Mouse (Mus musculus) forebrain, postnatal 0 days (tissue): ENCODE measurements around the gene Rps19. TPM values are rescaled to one million over a fixed set of nuclear protein-coding genes. Genes with fewer than 3 reads are reported as not detected.
"Not testable (repeated sequence)": the region's sequence is repeated elsewhere in the genome, so short reads cannot be mapped to it uniquely, and the experiment has no call there.

ENCODE experiments used
- ATAC-seq: fragments of 200-750 bp; cut with Nextera tagmentation; 2 replicates; pipeline ENCODE4 v1.8.0; 2017; ENCODE audit warnings: mild to moderate bottlenecking, moderate library complexity
- DNase-seq: peaks from one replicate; pipeline ENCODE4 v3.0.0-alpha.2; 2015
- H3K27ac ChIP-seq: fragments of 300-500 bp; sonication (generic); 2 replicates; pipeline ENCODE4 v1.5.1; 2014; ENCODE audit warnings: low read depth, mild to moderate bottlenecking, antibody characterized with exemption, low read length, moderate library complexity, mixed read lengths
- H3K27me3 ChIP-seq: fragments of 300-500 bp; sonication (generic); 2 replicates; pipeline ENCODE4 v1.6.1; 2014; ENCODE audit warnings: mild to moderate bottlenecking, low read length, mixed read lengths; ENCODE audit not compliant: insufficient read depth
- H3K36me3 ChIP-seq: fragments of 300-500 bp; sonication (generic); 2 replicates; pipeline ENCODE4 v1.6.1; 2014; ENCODE audit warnings: mild to moderate bottlenecking, moderate library complexity; ENCODE audit not compliant: insufficient read depth
- H3K4me1 ChIP-seq: fragments of 300-500 bp; sonication (generic); 2 replicates; pipeline ENCODE4 v1.6.1; 2014; ENCODE audit warnings: antibody characterized with exemption; ENCODE audit not compliant: insufficient read depth
- H3K4me2 ChIP-seq: fragments of 300-500 bp; sonication (generic); 2 replicates; pipeline ENCODE4 v1.6.1; 2014; ENCODE audit warnings: low read depth, mild to moderate bottlenecking, moderate library complexity
- H3K4me3 ChIP-seq: fragments of 300-500 bp; sonication (generic); 2 replicates; pipeline ENCODE4 v1.5.1; 2014; ENCODE audit warnings: low read depth, low read length, mixed read lengths
- H3K9ac ChIP-seq: fragments of 300-500 bp; sonication (generic); 2 replicates; pipeline ENCODE4 v1.6.1; 2014; ENCODE audit warnings: mild to moderate bottlenecking
- H3K9me3 ChIP-seq: fragments of 300-500 bp; sonication (generic); 2 replicates; pipeline ENCODE4 v1.6.1; 2016; ENCODE audit warnings: low read length
- CTCF ChIP-seq: sonication (generic); IDR thresholded peaks from 2 replicates; pipeline ENCODE4 v1.5.1; 2016; ENCODE audit warnings: antibody characterized with exemption, control low read depth, low read depth
- WGBS: fragments of 180-500 bp; shearing (Covaris S2); extraction: QIAGEN DNeasy Blood & Tissue Kit; methylation state at CpG from one replicate; pipeline ENCODE4 v1.1.7; 2014; 5-methylcytosine and 5-hydroxymethylcytosine counted together
- polyA plus RNA-seq: library from polyadenylated mRNA; unstranded; fragments of >200 nt; fragmentation: Nextera tagmentation; extraction: Ambion mirVana; gene quantifications from 2 replicates; pipeline ENCODE4 v1.2.1, GENCODE M21; 2015
- total RNA-seq: library from RNA; depleted of rRNA; stranded (reverse); fragments of >200 nt; gene quantifications from 2 replicates; pipeline ENCODE4 v1.2.3, GENCODE M21; 2014; rRNA removed

Rps19 gene
- total RNA-seq, result 581 and 723 TPM in 2 replicates
- polyA plus RNA-seq, result 1,350 and 1,888 TPM in 2 replicates

GRCm38 (mm10) chr7:24883896-24884692 lies at the start of gene Rps19:
Gene Rps19, plus strand, starts transcription at chr7:24884371.
- peaks cover 35% of the 10 kb centered on the region for H3K36me3 ChIP-seq
- WGBS, result under 1% methylated on average over 57 of the region's 57 CpGs

GRCm38 (mm10) chr7:24838732-24839409 lies 45.3 kb upstream of the Rps19 start:
- not testable (repeated sequence) for DNase-seq, H3K4me1 ChIP-seq, H3K27me3 ChIP-seq, H3K9me3 ChIP-seq, ATAC-seq, H3K9ac ChIP-seq, H3K27ac ChIP-seq, H3K4me2 ChIP-seq, H3K4me3 ChIP-seq, H3K36me3 ChIP-seq
- 76% methylated on average over 12 of the region's 13 CpGs for WGBS

More at GRCm38 (mm10) chr7:24883896-24884692, at the start of gene Rps19:
- peak; percentile 68 for TF ChIP-seq CTCF
- Histone ChIP-seq H3K9me3 (no peaks in the 10 kb centered on the region), H3K4me1 (peaks cover 6% of the 10 kb centered on the region), H3K4me2 (peak within 1 kb of the TSS; percentile 83), H3K27ac (peak within 1 kb of the TSS; percentile 92), H3K4me3 (peak within 1 kb of the TSS; percentile 99), H3K27me3 (no peaks in the 10 kb centered on the region), H3K9ac (peak within 1 kb of the TSS; percentile 100)
- DNase-seq (peak; percentile 100), ATAC-seq (peak; percentile 92)

GRCm38 (mm10) chr7:24839410-24839808 lies 44.8 kb upstream of the Rps19 start:
- no peak overlapping the region for H3K27ac ChIP-seq
- no peak for ATAC-seq
- TF ChIP-seq CTCF, result no peak
- no peak overlapping the region for H3K4me3 ChIP-seq
- no peak overlapping the region for H3K4me2 ChIP-seq
- no peaks in the 10 kb centered on the region for H3K9me3 ChIP-seq
- H3K36me3 ChIP-seq, result no peaks in the 10 kb centered on the region
- no peak for DNase-seq
- H3K27me3 ChIP-seq, result no peaks in the 10 kb centered on the region
- WGBS, result 86% methylated on average over 8 of the region's 8 CpGs
- H3K9ac ChIP-seq, result no peak overlapping the region
- no peaks in the 10 kb centered on the region for H3K4me1 ChIP-seq

DNA sequence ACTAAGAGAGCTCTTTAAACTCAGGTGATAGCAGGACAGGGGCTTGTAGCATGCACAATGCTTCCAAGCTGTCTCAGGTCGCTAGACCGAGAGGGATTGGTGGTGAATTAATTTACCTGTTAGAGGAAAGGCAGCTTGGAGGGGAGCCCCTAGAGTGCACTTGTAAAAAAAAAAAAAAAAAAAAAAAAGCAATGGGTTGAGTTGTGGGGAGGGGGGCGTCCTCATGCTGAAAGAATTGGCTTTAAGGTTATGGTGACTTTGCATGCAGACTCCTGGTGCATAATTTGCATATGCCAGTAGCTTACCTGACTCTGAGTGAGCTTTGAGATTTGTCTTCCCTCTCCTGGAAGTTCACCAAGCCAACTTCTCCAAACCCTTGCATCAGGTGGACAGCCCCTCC lies 43.8 kb upstream of the Rps19 start:
- H3K4me2 ChIP-seq, result no peak overlapping the region
- no peaks in the 10 kb centered on the region for H3K9me3 ChIP-seq
- no peaks in the 10 kb centered on the region for H3K4me1 ChIP-seq
- H3K36me3 ChIP-seq, result no peaks in the 10 kb centered on the region
- no peak overlapping the region for H3K27ac ChIP-seq
- H3K27me3 ChIP-seq, result no peaks in the 10 kb centered on the region
- DNase-seq (no peak), ATAC-seq (no peak)
- no peak overlapping the region for H3K9ac ChIP-seq
- H3K4me3 ChIP-seq, result no peak overlapping the region
- 57% methylated on average over 3 of the region's 3 CpGs for WGBS
- no peak for TF ChIP-seq CTCF

GRCm38 (mm10) chr7:24841009-24841408 lies 43.2 kb upstream of the Rps19 start:
- Histone ChIP-seq H3K4me1 (0 out of 2 replicates have a peak, but pooled peaks cover 3% of the 10 kb centered on the region), H3K36me3 (no peaks in the 10 kb centered on the region), H3K4me2 (no peak overlapping the region), H3K9me3 (no peaks in the 10 kb centered on the region), H3K27ac (no peak overlapping the region), H3K9ac (no peak overlapping the region), H3K4me3 (no peak overlapping the region), H3K27me3 (no peaks in the 10 kb centered on the region)
- DNase-seq (no peak), ATAC-seq (no peak)
- TF ChIP-seq CTCF, result no peak
- WGBS, result 73% methylated on average over 4 of the region's 4 CpGs

DNA sequence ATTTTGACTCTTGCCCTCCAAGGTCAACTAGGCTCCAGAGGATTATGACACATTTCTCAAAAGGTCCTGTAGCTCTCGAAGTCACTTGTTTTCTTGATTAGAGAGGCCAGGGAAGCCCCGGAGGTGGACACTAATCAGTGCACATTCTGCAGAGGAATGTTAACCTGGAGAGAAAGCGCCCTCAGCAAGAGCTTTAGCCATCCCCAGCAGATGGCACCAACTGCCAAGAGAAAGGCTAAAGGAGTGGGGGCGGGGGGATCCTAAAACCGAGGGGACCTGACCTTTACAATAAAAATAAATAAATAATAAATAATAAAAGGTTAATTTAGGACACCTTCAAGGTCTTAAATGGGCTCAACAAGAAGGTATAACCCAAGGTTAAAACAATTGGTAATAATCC lies 40.0 kb upstream of the Rps19 start:
- H3K4me2 ChIP-seq, result no peak overlapping the region
- H3K9ac ChIP-seq, result no peak overlapping the region
- no peak overlapping the region for H3K4me3 ChIP-seq
- WGBS, result 42% methylated on average over 5 of the region's 5 CpGs
- no peaks in the 10 kb centered on the region for H3K9me3 ChIP-seq
- 0 out of 2 replicates have a peak, but pooled peaks cover 6% of the 10 kb centered on the region for H3K4me1 ChIP-seq
- H3K27ac ChIP-seq, result no peak overlapping the region
- H3K36me3 ChIP-seq, result no peaks in the 10 kb centered on the region
- TF ChIP-seq CTCF, result no peak
- DNase-seq (no peak), ATAC-seq (no peak)
- H3K27me3 ChIP-seq, result no peaks in the 10 kb centered on the region

- H3K9me3 ChIP-seq, result no peaks in the 10 kb centered on the region
- H3K36me3 ChIP-seq, result no peaks in the 10 kb centered on the region
- ATAC-seq, result no peak
- TF ChIP-seq CTCF, result no peak
- WGBS, result 89% methylated on average over 9 of the region's 9 CpGs
- no peak overlapping the region for H3K4me3 ChIP-seq
- H3K27ac ChIP-seq, result no peak overlapping the region
- H3K9ac ChIP-seq, result no peak overlapping the region
- H3K4me1 ChIP-seq, result 0 out of 2 replicates have a peak, but pooled peaks cover 6% of the 10 kb centered on the region
- H3K27me3 ChIP-seq, result no peaks in the 10 kb centered on the region
- no peak overlapping the region for H3K4me2 ChIP-seq
- no peak for DNase-seq
Measured at GRCm38 (mm10) chr7:24845181-24845580, 39.0 kb upstream of the Rps19 start.
